Mouse (Mus musculus) left cerebral cortex, adult 9 months (tissue): ENCODE measurements around the gene Kdm4d.
"Not testable (repeated sequence)": the region's sequence is repeated elsewhere in the genome, so short reads cannot be mapped to it uniquely, and the experiment has no call there.

Source experiments
- DNase-seq, 2 experiments: peaks; one replicate each; pipeline ENCODE4 v3.0.0; 2022; ENCODE audit warnings: low spot score in 2 of 2

Kdm4d gene

DNA sequence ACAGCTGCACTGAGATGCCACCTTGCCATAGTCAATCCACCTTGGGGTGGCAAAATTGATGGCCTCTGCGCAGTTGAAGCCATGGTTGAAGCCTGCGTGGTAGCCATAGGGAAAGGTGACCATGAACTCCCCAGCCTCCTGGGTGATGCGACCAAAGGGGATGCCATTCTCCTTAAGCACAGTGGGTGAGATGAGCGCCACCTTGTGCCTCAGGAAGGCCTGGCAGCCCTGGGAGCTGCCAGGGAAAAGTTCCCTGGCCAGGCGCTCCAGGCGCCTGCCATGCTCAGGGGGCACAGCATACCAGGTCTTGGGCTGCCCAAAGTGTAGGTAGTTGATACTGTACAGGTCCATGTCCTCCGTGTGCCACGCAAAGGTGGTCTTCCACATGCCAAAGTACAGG is 49.2 kb downstream of the Kdm4d start:
- DNase-seq = not testable (repeated sequence)

DNA sequence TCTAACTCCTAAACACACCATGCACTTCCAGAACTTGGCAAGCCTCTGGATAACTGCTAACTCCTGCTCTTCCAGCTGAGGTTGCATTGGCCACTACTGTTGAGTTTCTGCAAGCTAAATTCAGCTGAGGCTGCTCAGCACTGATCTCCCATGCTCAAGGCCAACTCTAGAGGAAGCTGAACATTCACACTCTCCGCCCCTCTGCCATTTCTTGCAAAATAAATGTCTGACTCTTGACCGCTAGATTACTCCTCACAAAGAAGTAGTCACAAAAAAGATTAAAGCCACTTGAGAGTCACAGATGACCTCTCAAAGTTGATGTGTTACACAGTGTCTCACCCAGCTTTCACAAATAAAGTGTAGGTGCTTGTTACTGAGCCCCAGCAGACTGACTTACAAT is 53.2 kb downstream of the Kdm4d start:
- DNase-seq = not testable (repeated sequence)

DNA sequence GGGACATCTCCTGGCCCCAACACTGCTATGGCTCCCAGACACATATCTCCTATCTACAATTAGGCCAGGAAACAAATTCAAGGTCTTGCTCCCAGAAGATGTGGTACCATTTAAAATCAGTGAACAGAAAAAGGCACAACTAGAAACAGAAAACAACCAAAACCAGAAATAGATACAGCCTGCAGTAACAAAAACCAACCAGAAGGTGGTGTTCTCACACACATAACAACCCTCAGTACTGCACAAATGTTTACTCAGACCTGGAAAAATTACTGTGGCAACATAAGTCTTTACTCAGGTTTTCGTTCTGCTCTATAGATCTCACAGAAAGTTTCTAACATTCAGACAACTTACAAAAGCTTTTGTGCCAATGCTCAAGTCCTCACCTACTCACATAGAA is 59.9 kb downstream of the Kdm4d start:
- no peak for DNase-seq

GRCm38 (mm10) chr9:14433252-14433939 is 66.9 kb downstream of the Kdm4d start:
- no peak for DNase-seq
